Comparison of ENCODE assay signal across 31 mouse cellular contexts in the genomic region with DNA sequence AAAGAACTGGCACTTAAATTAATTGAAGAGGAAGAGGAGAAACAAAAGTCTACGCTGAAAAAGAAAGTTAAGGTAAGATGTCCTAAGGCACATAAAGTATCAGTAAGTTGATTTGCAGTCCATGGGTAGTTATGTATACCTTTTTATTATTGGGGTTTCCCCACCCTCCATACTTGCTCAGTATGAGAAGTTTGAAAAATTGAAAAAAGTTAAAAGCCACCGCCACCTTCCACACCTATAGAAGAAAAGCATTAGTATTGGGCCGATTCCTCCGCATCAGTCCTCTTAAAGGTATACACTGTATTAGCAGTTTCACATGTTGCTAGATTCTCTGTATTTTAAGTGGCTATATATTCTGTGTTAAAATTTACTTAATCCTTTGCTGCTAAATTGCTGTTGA.
"Had no signal": no experiment of that assay in that cellular context is flagged by ENCODE, and none has a peak within 500 bp of the region (broad histone marks: within the 10 kb centered on the region; RNA-seq: fewer than 3 reads in every experiment).

No protein-coding gene starts in this region.

- H3K27ac ChIP-seq: limb, embryonic 10.5 days; limb, embryonic 12.5 days; limb, embryonic 13.5 days; limb, embryonic 15.5 days; liver, embryonic 12.5 days; liver, embryonic 13.5 days; liver, embryonic 14.5 days; liver, embryonic 15.5 days; lung, embryonic 15.5 days; macrophage; midbrain, embryonic 10.5 days; midbrain, embryonic 12.5 days; midbrain, embryonic 13.5 days; midbrain, embryonic 15.5 days had no signal

- ATAC-seq: liver, embryonic 12.5 days; liver, postnatal 0 days; lung, postnatal 0 days; midbrain, embryonic 13.5 days; midbrain, embryonic 15.5 days; midbrain, embryonic 16.5 days had no signal

- H3K9ac ChIP-seq: limb, embryonic 12.5 days; limb, embryonic 13.5 days; limb, embryonic 15.5 days; liver, embryonic 12.5 days; liver, embryonic 13.5 days; liver, embryonic 14.5 days; liver, embryonic 15.5 days; liver, postnatal 0 days; lung, embryonic 14.5 days; lung, embryonic 15.5 days; midbrain, embryonic 12.5 days; midbrain, embryonic 13.5 days; midbrain, embryonic 15.5 days had no signal

- H3K4me1 ChIP-seq: limb, embryonic 10.5 days; limb, embryonic 12.5 days; limb, embryonic 13.5 days; limb, embryonic 15.5 days; liver, embryonic 12.5 days; liver, embryonic 13.5 days; liver, embryonic 15.5 days; lung, embryonic 15.5 days; midbrain, embryonic 10.5 days; midbrain, embryonic 12.5 days; midbrain, embryonic 13.5 days; midbrain, embryonic 15.5 days had no signal

- H3K9me3 ChIP-seq: limb, embryonic 10.5 days; limb, embryonic 12.5 days; limb, embryonic 13.5 days; limb, embryonic 15.5 days; liver, embryonic 12.5 days; liver, embryonic 13.5 days; liver, embryonic 15.5 days; lung, embryonic 15.5 days; megakaryocyte, embryonic 14.5 days; midbrain, embryonic 10.5 days; midbrain, embryonic 12.5 days; midbrain, embryonic 13.5 days; midbrain, embryonic 15.5 days had no signal

- H3K4me2 ChIP-seq: limb, embryonic 12.5 days; limb, embryonic 13.5 days; limb, embryonic 15.5 days; liver, embryonic 11.5 days; liver, embryonic 12.5 days; liver, embryonic 13.5 days; liver, embryonic 15.5 days; lung, embryonic 14.5 days; lung, embryonic 15.5 days; midbrain, embryonic 11.5 days; midbrain, embryonic 12.5 days; midbrain, embryonic 13.5 days; midbrain, embryonic 15.5 days had no signal

- H3K4me3 ChIP-seq: limb, embryonic 10.5 days; limb, embryonic 12.5 days; limb, embryonic 13.5 days; limb, embryonic 15.5 days; liver, embryonic 12.5 days; liver, embryonic 13.5 days; liver, embryonic 15.5 days; lung, embryonic 15.5 days; megakaryocyte, embryonic 14.5 days; midbrain, embryonic 10.5 days; midbrain, embryonic 12.5 days; midbrain, embryonic 13.5 days; midbrain, embryonic 15.5 days; myocyte had no signal

- H3K27me3 ChIP-seq: limb, embryonic 12.5 days; limb, embryonic 13.5 days; limb, embryonic 15.5 days; liver, embryonic 12.5 days; liver, embryonic 13.5 days; liver, embryonic 15.5 days; lung, embryonic 15.5 days; megakaryocyte, embryonic 14.5 days; midbrain, embryonic 12.5 days; midbrain, embryonic 13.5 days; midbrain, embryonic 15.5 days had no signal

- DNase-seq: left cerebral cortex, postnatal 4 days; liver; liver, embryonic 13.5 days; liver, postnatal 0 days; lung, adult 18-20 months; lung, adult 2 months; lung, embryonic 14.5 days; lung, postnatal 10 days; lung, postnatal 14 days; lung, postnatal 36 days; lung, postnatal 4 days; midbrain, embryonic 14.5 days had no signal
